Mouse (Mus musculus) MEL (cell line): ENCODE results near the gene Me3.

Source experiments
- CTCF ChIP-seq, 3 experiments: IDR thresholded peaks in 2 of 3; conservative IDR thresholded peaks in 1 of 3; 2 replicates each; pipeline ENCODE4 v1.5.1; 2011 to 2012; ENCODE audit warnings: low read length in 3 of 3, low read depth in 2 of 3, mild to moderate bottlenecking in 2 of 3, improper control_type of control experiment in 1 of 3, inconsistent platforms in 1 of 3, mixed read lengths in 1 of 3, moderate library complexity in 1 of 3; ENCODE audit not compliant: control insufficient read depth in 1 of 3, insufficient read depth in 1 of 3, poor library complexity in 1 of 3, severe bottlenecking in 1 of 3
- JUND ChIP-seq: IDR thresholded peaks from 2 replicates; pipeline ENCODE4 v1.6.1; 2011; ENCODE audit warnings: low read depth, mild to moderate bottlenecking, improper control_type of control experiment, low read length
- MAX ChIP-seq: IDR thresholded peaks from 2 replicates; pipeline ENCODE4 v1.6.1; 2011; ENCODE audit warnings: low read length, improper control_type of control experiment
- MYC ChIP-seq: IDR thresholded peaks from 2 replicates; pipeline ENCODE4 v1.6.1; 2011; ENCODE audit warnings: low read depth, mild to moderate bottlenecking, low read length, improper control_type of control experiment, moderate library complexity
- NRF1 ChIP-seq: IDR thresholded peaks from 2 replicates; pipeline ENCODE4 v1.6.1; 2014; ENCODE audit warnings: low read depth, mild to moderate bottlenecking, inconsistent platforms, low read length, improper control_type of control experiment, moderate library complexity; ENCODE audit not compliant: poor library complexity, insufficient read depth, severe bottlenecking
- POLR2A ChIP-seq, 2 experiments: IDR thresholded peaks; 2 replicates each; pipeline ENCODE4 v1.6.1; 2011 to 2012; ENCODE audit warnings: low read length in 2 of 2, mild to moderate bottlenecking in 2 of 2, control low read depth in 1 of 2, improper control_type of control experiment in 1 of 2, low read depth in 1 of 2, moderate library complexity in 1 of 2; ENCODE audit not compliant: control insufficient read depth in 1 of 2, insufficient read depth in 1 of 2, poor library complexity in 1 of 2
- RAD21 ChIP-seq: IDR thresholded peaks from 2 replicates; pipeline ENCODE4 v1.6.1; 2011; ENCODE audit warnings: mild to moderate bottlenecking, low read depth, low read length, improper control_type of control experiment
- USF1 ChIP-seq: IDR thresholded peaks from 2 replicates; pipeline ENCODE4 v1.6.1; 2014; ENCODE audit warnings: low read depth, mild to moderate bottlenecking, inconsistent platforms, low read length, improper control_type of control experiment, moderate library complexity
- USF2 ChIP-seq, 2 experiments: IDR thresholded peaks; 2 replicates each; pipeline ENCODE4 v1.6.1; 2011 to 2012; ENCODE audit warnings: improper control_type of control experiment in 2 of 2, low read length in 2 of 2, borderline replicate concordance in 1 of 2, inconsistent platforms in 1 of 2, low read depth in 1 of 2, mild to moderate bottlenecking in 1 of 2; ENCODE audit not compliant: insufficient read depth in 1 of 2
- ZC3H11A ChIP-seq: IDR thresholded peaks from 2 replicates; pipeline ENCODE4 v1.6.1; 2012; ENCODE audit warnings: low read depth, mild to moderate bottlenecking, inconsistent platforms, low read length, improper control_type of control experiment
- ZNF384 ChIP-seq: IDR thresholded peaks from 2 replicates; pipeline ENCODE4 v1.6.1; 2012; ENCODE audit warnings: low read depth, mild to moderate bottlenecking, inconsistent platforms, low read length, improper control_type of control experiment

DNA sequence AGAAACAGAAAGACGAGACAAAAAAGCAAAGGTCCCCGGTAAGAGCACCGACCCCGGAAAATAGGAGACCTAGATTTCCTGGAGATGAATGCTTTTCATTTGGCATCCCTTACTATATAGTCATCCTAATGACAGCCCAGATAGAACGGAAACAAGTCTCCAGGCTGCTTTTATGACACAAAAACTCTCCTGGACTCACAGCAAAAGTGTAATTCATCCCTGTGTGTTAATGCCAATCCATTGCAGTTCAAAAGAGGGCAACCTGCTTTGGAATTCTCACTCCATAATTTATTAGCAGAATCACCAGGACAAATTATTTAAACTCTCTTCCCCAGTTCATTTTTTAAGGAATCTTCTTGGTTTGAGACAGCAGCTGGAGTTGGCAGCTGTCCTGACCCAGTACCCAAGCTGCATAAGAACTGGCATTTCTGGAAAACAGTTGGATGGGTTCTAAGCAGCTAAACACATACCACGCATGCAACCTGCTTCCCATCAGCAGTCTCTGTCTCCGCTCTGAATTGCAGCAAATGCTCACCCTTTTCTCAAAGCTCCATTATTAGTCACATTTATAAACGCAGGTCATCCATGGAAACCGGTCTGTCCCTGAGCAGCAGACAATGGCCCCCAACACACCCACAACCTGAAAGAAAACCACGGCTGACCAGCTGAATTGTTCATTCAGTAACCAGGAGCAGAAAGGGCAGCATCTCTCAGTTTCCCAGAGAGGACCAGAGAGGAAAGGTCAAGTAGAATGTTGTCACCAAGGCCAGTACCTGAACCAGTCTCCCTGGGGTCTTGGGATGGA is 49.7 kb downstream of the Me3 start:
- TF ChIP-seq MAX (no peak), JUND (no peak), POLR2A (IDR thresholded peaks at IDR 0.05; ENCODE audit: control insufficient read depth in 1 of 2, insufficient read depth in 1 of 2, low read depth in 1 of 2, low read length in 2 of 2, poor library complexity in 1 of 2) (no peak), MYC (no peak), NRF1 (no peak), CTCF (IDR thresholded peaks at IDR 0.05 in 2 of 3, conservative IDR thresholded peaks at IDR 0.05 in 1 of 3; ENCODE audit: control insufficient read depth in 1 of 3, insufficient read depth in 1 of 3, low read depth in 2 of 3, low read length in 3 of 3, poor library complexity in 1 of 3, severe bottlenecking in 1 of 3) (no peak), USF1 (no peak), ZC3H11A (no peak), USF2 (IDR thresholded peaks at IDR 0.05; ENCODE audit: borderline replicate concordance in 1 of 2, insufficient read depth in 1 of 2, low read depth in 1 of 2, low read length in 2 of 2) (no peak), ZNF384 (no peak), RAD21 (no peak)
